Mouse (Mus musculus): Measurements from ENCODE around the gene Hspa12b. TPM values are rescaled to one million over a fixed set of nuclear protein-coding genes. Genes with fewer than 3 reads are reported as not detected.

The Hspa12b gene
- total RNA-seq, 4 experiments from 2014 or later, result 8.1 to 16.8 (median 10.4) TPM

GRCm38 (mm10) chr2:131179246-131179886 is 52.3 kb downstream of the Hspa12b start:
- DNase-seq, result peak; percentile 52

- peak; percentile 73 for DNase-seq
These were observed 53.0 kb downstream of the Hspa12b start, which contains the start of gene Cenpb for GRCm38 (mm10) chr2:131179990-131180587. Cenpb (minus strand) TSS chr2:131180067.

GRCm38 (mm10) chr2:131186343-131186742 is 59.3 kb downstream of the Hspa12b start:
- no peak for DNase-seq

GRCm38 (mm10) chr2:131186771-131187601 is 59.9 kb downstream of the Hspa12b start, which contains the start of the genes Cdc25b and Spef1:
Cdc25b (plus strand) TSS chr2:131186949.
Spef1 (minus strand) TSS chr2:131187282.
- DNase-seq, result peak; percentile 73

- DNase-seq, result no peak
These were observed 60.5 kb downstream of the Hspa12b start for GRCm38 (mm10) chr2:131187602-131187922.

GRCm38 (mm10) chr2:131188311-131188710 is 61.2 kb downstream of the Hspa12b start:
- no peak for DNase-seq

GRCm38 (mm10) chr2:131189521-131190309 is 62.6 kb downstream of the Hspa12b start:
- DNase-seq, result no peak

GRCm38 (mm10) chr2:131190344-131191004 is 63.4 kb downstream of the Hspa12b start:
- DNase-seq, result no peak

- no peak for DNase-seq
These were observed 63.9 kb downstream of the Hspa12b start for GRCm38 (mm10) chr2:131191005-131191390.

Other genes starting within 250 kb of the Hspa12b start
- 10 to 100 TPM; 24.7 to 48.2 (median 35.1) TPM for gene 4930402H24Rik, start 220.9 kb upstream of the Hspa12b start, total RNA-seq (2022)
- 10 to 100 TPM; 35.4 to 45.0 (median 39.4) TPM for gene Atrn, start 220.8 kb upstream of the Hspa12b start, total RNA-seq (2022)
- gene Gfra4, start 84.2 kb upstream of the Hspa12b start, total RNA-seq (2022), result 1 to 10 TPM; 5.6 to 7.2 (median 6.3) TPM
- gene Adam33, start 63.5 kb upstream of the Hspa12b start, total RNA-seq (2022), result 1 to 10 TPM; 2.0 to 4.2 (median 3.6) TPM
- 1 to 10 TPM; 5.1 to 6.4 (median 6.3) TPM for gene Siglec1, start 40.5 kb upstream of the Hspa12b start, total RNA-seq (2022)
- gene Gm11037, start 6.2 kb downstream of the Hspa12b start, total RNA-seq (2022), result not detected
- gene 1700037H04Rik, start 32.8 kb downstream of the Hspa12b start, total RNA-seq (2022), result 10 to 100 TPM; 32.2 to 68.7 (median 53.9) TPM
- 10 to 100 TPM; 63.5 to 76.9 (median 73.5) TPM for gene Cenpb, start 52.8 kb downstream of the Hspa12b start, total RNA-seq (2022)
- 1 to 10 TPM; 4.5 to 9.4 (median 6.3) TPM for gene Cdc25b, start 59.7 kb downstream of the Hspa12b start, total RNA-seq (2022)
- gene Spef1, start 60.0 kb downstream of the Hspa12b start, total RNA-seq (2022), result 1 to 10 TPM; 4.0 to 6.4 (median 5.1) TPM
- 10 to 100 TPM; 24.4 to 29.0 (median 26.6) TPM for gene Ap5s1, start 79.8 kb downstream of the Hspa12b start, total RNA-seq (2022)
- gene Mavs, start 106.8 kb downstream of the Hspa12b start, total RNA-seq (2022), result 10 to 100 TPM; 45.2 to 50.0 (median 46.1) TPM
- 10 to 100 TPM; 49.0 to 61.9 (median 53.7) TPM for gene Pank2, start 135.2 kb downstream of the Hspa12b start, total RNA-seq (2022)
- 10 to 100 TPM in 2 of 4 experiments, 1 to 10 TPM in 2; 6.2 to 16.7 (median 11.0) TPM for gene Rnf24, start 225.6 kb downstream of the Hspa12b start, total RNA-seq (2022)